Mouse (Mus musculus) layer of hippocampus, postnatal 14 days (tissue): Measurements from ENCODE around the gene Chic1. TPM values are rescaled to one million over a fixed set of nuclear protein-coding genes. Genes with fewer than 3 reads are reported as not detected.
A peak's percentile ranks its signal among the peaks of the same experiment; 100 is the strongest.

Experiments
- DNase-seq, 2 experiments: peaks; one replicate each; pipeline ENCODE4 v3.0.0; 2021 to 2022; ENCODE audit warnings: low spot score in 2 of 2, mixed read lengths in 1 of 2
- long read RNA-seq, 2 experiments: library from polyadenylated mRNA; stranded (forward); transcript quantifications; one replicate each; pipeline ENCODE4 v2.0.0; 2021
- total RNA-seq, 2 experiments: library from RNA; stranded (reverse); gene quantifications; 2 replicates each; pipeline ENCODE4 v1.2.3; 2021

Gene Chic1
- total RNA-seq = 10 to 100 TPM; 11.9 to 12.4 TPM
- long read RNA-seq, experiment 1, full-length matches to known transcripts = 1 of 1 reads
- long read RNA-seq, experiment 1, partial matches to known transcripts = 0 of 1 reads
- long read RNA-seq, experiment 1, other reads (novel, unspliced or antisense) = 0 of 1 reads
- long read RNA-seq, experiment 2, partial matches to known transcripts = 0 of 4 reads
- long read RNA-seq, experiment 2, other reads (novel, unspliced or antisense) = 4 of 4 reads

DNA sequence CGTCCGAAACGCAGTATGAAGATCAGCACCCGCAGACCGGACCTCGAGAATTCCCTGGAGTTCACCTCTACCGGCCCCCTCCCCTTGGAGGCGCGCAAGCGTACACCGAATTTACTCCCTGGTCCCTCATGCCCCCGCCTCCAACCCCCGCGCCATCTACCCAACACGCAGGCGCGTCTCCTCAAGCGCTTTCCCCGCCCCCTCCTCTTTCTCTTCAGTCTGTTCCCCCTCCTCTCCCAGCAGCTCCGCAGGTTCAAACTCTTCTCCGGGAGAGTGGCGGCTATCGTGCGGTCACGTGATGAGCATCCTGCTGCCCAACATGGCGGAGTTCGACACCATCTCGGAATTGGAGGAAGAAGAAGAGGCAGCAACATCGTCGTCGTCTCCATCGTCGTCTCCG is at the start of gene Chic1:
Gene Chic1 (plus strand): TSS at position 190 of the 400 bp plus-strand sequence.
- peak; percentile 73 to 89 for DNase-seq

DNA sequence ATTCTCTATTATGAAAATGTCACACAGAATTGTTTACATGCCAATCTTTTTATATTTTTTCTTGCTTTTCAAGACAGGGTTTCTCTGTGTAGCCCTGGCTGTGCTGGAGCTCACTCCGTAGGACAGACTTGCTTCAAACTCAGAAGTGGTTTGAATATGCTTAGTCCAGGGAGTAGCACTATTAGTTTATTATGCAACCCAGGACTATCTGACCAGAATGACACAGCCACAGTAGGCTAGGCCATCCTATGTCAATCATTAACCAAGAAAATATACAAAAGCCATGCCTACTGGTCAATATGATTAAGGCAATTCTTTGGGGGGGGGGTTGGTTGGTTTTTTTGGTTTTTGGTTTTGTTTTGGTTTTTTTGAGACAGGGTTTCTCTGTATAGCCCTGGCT is 48.0 kb upstream of the Chic1 start:
- no peak for DNase-seq

DNA sequence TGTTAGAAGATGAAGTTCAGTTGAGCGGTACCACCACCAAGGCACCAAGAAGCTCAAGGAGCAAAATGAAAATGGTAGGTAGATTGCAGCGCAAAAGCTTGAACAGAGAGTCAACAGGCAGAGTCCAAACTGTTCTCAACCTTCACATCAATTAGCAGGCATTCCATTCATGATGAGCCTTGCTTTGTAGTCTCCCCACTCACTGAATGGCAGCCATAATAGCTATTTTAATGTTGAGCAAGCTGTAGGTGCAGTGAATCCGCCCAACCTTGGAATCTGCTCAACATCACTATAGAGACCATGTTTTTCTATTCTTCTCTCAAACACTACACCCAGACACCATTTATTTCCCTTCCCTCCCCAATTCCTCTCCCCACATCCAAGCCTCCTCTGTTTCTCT is 44.6 kb upstream of the Chic1 start:
- no peak for DNase-seq

DNA sequence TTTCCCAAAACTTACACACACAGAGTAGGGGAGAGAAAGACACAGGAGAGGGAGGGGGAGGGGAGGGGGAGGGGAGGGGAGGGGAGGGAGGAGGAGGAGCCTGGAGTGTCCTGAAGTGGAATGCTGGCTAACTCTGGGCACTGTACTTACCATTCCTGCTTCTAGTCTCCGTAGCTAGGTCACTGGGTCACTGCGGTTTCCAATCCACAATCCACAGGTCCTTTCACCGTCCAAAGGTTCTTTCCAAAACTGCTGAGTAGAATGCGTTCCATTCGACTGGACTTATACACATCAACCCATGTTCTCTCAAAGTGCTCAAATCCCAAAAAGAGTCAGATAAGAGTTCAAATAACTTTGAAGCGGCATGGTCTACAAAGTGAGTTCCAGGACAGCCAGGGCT is 42.1 kb upstream of the Chic1 start:
- DNase-seq = no peak

DNA sequence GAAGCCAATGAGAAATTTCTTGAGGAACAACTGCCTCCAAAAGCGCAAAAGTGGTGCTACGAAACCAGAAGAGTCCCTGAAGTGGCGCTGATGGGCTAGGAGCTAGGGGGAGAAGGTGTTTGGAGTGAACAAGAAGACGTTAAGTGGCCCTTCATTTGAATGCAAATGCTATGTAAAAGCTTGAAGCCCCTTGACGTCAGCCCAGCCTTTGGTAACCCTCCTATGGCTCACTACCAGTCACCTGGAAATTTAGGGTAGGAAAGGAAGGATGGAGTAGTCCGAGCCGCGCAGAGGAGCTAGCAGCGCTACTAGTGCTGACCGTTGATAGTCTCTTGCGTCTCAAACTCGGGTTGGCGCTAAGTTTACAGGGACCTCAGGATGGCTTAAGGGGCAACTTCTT is 35.1 kb upstream of the Chic1 start, which contains the start of gene Cdx4:
Gene Cdx4 (plus strand): TSS at position 253 of the 400 bp plus-strand sequence.
- no peak for DNase-seq

DNA sequence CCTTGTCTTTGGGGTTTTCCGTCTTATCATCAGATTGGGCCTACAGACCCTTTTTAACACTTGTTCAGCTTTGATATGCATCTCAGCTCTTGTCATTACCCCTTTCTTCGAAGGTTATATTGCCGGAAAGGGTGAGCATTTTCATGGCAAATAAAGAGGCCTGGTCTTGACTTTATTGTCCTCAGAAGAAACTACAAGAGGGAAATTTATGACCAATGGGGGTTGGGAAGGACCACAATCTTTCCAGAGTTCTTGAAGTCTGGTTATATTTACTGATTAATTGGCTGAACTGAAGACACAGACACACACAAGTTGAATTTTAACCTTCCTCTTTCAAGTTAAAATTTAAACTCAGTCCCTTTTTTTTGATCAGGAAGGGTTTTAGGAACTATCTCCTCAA is 30.4 kb upstream of the Chic1 start:
- DNase-seq = no peak

DNA sequence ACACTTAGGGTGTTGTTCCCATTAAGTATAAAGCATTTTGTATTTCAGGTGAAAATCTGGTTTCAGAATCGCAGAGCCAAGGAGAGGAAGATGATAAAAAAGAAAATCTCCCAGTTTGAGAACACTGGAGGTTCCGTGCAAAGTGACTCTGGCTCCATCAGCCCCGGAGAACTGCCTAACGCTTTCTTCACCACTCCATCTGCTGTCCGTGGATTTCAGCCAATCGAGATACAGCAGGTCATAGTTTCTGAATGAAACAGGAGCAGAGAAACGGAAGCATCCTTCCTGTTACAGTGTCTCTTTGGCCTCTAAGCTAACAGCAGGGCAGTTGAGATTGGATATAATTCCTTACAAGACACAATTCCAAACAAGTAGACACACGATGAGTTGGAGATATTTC is 26.9 kb upstream of the Chic1 start:
- DNase-seq = no peak

DNA sequence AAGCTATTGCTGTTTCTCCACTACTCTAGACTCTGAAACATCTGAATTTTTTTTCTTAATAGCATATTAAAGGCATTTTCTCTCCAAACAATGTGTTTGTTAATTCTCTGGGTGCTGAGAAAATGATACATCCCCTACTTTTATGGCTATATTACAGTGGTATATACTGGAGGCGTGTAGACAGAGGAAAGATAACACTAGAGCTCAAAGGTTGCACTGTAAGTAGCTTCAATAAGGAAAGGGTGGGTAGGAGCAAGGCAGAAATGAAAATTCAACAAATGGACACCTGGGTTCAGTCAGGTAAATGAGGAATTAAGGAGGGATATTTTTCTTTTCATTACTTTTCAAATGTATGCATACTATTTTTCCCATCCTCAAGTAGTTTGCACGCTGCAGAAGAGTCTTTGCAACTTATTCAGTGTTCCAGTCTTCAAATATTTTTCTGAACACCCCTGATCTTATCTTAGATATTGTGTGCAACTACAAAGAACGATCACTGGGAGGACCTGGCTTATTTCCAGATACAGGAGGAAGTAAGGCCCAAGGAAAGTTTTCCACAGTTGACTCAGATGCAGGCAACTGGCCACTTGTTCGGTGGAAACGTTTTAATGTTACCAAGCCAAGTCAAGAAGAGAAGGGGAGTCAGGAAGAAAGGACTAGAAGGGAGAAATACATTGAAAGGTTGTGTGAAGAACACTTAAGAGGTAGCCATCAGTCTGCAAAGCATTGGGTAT is 25.0 kb upstream of the Chic1 start:
- DNase-seq = no peak

DNA sequence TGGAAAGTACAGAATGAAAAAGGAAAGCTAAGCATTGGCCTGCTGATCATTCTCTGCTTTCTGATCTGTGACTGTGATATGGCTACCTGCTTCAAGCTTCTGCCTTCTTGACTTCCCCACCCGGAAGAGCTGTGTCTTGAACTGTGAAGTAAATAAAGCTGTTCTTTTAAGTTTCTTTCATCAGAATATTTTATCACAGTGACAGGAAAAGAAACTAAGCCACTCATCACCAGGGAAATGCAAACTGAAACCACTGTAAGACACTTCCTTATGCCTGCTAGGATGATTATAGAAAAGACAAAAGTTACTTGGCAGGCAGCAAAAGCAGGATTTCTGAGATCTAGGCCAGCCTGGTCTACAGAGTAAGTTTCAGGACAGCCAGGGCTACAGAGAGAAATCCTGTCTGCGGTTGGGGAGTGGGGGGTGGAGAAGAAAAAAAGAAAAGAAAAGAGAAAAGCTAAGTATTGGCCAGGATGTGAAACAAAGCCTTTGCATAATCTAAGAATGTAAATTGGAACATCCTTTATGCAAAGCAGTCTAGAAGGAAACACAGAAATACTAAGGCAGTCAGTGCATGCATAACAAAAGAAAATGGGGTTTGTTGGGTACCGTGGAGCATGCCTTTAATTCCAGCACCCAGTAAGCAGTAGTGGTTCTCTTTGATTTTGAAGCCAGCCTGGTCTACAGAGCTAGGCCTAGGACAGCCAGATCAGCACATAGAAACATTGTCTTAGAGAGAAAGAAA is 14.7 kb upstream of the Chic1 start:
- DNase-seq = no peak

DNA sequence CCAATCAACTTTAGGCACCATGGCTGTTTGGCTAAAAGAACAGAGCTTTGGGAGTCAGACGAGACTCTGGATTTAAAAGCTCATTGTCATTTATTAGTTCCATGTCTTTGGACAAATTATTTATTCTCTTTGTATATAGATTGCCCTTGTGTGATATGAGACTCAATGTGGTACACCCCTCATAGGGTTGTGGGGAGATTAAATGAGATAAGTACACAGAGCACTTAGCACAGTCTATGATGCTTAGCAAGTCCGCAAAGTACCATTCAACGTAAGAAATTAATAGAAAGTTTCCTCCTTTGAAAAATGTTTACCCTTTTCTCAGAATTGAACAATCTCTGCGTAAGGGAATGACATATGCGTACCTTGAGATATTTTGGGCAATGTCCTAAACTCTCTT is 492 bp upstream of the Chic1 start:
- no peak for DNase-seq

DNA sequence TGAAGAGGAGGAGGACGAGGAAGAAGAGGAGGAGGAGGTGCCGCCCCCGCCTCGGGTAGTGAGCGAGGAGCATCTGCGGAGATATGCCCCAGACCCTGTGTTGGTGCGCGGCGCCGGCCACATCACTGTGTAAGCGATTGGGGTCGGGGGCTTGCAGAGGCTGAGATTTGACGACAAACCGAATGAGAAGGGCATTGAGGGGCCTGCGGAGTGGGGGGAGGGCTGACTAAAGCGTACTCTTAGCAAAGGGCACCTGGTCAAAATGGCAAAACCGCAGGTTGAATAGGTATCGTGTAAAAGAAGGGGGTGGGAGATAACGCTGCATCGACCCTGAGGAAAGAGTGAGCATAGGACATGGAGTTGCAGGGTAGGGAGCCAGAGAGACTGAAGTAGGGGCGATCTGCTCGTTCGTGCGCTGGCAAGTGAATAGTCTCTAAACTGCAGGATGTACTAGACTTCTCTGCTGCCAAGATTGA is 523 bp downstream of the Chic1 start:
- DNase-seq = no peak

DNA sequence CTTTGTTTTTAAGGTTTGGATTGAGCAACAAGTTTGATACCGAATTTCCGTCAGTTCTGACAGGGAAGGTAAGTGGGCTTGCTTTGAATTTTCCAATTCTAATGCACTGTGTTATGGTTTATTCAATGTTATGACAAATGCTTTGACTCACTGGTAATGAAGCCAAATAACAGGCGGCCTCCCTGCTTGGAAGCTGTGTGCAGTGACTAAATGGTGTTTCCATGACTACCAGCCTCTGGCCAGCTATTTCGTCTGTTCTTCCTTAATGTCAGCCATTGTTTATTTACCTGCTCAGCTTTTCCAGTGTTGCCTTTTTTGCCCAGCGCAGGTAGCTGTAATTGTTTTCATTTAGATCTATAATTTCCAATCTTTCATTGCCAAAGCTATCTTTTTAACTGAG is 9.9 kb downstream of the Chic1 start:
- peak in 1 of 2 experiments; percentile 18 for DNase-seq

DNA sequence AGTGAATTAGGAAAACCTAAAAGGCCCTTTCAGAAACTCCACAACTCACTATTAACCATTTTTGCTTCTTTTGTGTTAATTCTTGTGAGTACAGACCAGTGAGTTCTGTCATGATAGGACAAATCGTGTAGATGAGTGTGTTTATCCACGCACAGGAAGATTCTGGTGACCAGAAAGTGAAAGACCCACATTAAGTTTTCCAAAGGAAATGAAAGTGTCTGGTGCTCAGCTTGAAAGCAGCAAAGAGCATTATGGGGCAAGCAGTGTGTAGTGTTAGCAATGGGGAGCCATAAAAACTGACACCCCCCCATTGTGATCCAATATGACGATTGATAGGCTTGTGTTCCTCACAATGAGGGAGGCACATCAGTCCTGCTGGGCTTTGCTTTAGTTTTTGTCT is 12.4 kb downstream of the Chic1 start:
- DNase-seq = no peak

DNA sequence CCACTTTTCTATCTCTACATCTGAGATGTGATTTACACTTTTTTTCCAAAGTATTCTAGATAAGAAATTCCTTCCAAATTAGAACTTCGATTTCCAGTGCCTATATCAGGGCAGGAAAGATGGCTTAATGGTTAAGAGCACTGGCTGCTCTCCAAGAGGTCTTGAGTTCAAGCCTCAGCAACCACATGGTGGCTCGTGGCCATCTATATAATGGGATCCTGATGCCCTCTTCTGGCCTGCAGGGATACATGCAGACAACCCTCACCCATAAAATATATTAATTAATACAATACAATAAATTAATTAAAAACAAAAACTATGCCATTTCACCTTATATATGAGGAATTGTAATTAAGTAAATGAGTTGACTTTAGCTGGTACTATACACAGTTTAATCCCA is 14.9 kb downstream of the Chic1 start:
- no peak for DNase-seq

DNA sequence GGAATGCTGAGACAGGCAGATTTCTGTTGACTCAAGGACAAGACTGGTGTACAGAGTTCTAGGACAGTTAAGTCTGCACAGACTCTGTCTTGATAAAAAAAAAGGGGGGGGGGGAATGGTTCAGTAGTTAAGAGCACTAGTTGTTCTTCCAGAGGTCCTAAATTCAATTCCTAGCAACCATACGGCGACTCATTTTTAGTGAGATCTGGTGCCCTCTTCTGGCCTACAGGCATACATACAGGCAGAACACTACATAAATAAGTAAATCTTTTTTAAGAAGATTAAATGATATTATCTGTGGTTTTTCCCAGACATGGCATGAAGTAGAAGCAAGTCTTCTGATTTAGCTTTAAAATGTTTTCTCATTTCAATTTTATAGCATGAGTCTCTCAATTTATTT is 15.4 kb downstream of the Chic1 start:
- peak in 1 of 2 experiments; percentile 20 for DNase-seq

DNA sequence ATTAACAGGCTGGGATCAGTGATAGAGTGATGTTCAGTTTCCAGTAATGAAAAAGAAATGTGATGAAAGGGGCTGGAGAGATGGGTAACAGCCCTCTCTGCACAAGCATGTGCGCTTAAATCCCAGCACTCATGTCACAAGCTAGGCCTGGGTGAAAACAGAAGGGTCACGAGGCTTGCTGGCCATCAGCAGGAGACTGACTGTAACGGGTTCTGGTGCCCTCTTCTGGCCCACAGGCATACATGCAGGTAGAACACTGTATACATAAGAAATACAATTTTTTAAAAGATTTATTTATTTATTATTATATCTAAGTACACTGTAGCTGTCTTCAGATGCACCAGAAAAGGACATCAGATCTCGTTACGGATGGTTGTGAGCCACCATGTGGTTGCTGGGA is 18.0 kb downstream of the Chic1 start:
- no peak for DNase-seq

DNA sequence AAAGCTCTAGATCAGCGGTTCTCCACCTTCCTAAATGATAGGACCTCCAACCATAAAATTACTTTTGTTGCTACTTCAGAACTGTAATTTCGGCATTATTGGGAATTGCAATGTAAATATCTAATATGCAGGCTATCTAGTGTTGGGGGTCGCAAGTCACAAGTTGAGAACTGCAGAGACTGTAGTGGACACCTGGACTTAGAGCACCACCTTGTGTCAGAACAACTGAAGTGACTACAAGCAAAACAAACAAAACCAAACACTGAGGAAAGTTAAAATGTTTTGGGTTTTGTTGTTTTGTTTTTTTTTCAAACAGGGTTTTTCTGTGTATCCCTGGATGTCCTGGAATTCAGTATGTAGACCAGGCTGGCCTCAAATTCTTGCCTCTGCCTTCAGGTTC is 28.3 kb downstream of the Chic1 start:
- no peak for DNase-seq

DNA sequence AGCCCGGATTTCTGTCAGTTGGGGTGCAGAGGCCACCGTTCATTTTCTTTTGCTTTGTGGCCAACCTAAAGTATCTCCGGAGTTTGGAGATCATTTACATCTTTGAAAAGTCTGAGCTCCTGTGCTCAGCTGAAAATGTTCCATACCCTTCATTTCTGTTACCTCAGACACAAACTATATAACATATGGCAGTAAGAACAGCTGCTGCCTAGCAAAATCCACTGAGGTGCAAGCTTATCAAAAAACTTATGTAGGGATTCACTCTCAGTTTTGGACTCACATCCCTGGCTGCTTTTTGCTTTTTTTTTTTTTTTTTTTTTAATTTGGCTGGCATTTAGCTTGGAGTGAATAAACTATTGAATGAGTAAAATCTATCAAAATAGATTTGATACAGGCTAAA is 31.9 kb downstream of the Chic1 start:
- no peak for DNase-seq

DNA sequence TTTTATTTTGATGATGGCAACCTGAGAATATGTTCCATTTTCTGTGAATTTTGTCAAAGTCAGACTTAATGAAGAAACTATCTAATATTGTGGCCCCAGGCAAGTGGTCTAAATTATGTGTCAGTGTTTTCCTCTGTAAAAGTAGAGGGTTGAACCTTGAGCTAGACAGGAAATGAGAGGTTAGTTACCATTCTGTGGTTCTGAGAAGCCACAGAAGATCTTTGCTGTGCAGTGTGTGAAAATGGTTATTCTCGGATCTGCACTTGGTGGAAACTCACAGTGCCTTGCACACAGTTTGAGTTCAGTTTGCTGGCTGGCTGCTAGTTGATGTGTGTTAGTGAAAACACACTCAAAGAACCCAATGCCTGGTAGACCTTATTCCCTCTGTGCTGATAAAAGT is 37.6 kb downstream of the Chic1 start:
- DNase-seq = no peak

DNA sequence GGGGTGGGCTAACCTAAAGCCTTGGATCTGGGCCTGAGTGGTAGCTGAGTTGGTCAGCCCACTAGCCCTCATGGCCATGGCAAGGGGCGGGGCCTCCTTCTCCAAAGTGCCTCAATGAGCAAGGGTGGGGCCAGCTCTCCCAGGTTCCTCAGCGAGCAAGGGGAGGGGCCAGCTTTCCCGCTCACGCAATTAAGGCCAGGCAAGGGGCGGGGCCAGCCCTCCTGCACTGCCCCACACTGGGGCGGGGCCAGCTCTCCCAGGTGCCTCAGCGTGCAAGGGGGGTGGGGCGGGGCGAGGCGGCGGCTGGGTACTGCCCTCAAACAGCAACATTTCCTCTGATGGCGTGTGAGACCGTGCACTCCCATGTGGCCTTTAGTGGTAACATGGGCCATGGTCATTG is 48.7 kb downstream of the Chic1 start:
- no peak for DNase-seq

DNA sequence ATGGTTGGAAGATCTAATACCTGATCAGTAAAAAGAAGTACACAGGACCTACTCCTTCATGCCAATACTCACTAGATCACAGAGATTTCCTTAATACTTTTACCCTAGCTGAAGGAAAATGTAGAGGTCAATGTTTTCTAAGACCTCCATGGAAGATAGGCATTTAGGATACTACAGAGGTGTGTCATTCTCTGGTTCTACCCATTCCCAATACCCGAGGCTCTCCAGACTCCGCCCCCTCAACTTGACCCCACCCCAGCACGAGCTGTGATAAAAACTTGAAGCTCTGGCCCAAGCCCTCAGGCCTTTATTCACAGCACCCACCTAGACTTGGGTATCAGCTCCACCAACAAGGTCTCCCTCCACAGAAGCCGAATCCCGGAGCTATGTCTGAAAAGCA is 57.9 kb downstream of the Chic1 start, which contains the start of gene Tsx:
Gene Tsx (plus strand): TSS at position 301 of the 400 bp plus-strand sequence.
- DNase-seq = no peak

DNA sequence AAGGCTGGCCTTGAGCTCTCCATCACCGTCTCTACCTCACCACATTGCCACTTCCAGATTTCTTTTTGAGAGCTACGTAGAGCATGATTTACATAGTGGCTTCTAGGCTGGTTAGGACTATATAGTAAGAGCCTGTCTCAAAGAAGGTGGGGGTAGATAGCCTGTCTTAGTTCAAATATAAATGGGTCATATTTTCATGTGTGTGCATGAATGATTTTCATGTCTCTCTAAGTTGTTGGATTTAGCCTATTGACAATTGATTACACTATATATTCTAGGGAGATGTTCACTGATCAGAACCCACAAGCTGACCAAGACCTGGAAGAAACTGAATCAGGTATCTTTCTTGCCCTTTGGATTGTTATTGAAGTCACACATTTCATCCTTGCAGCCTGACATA is 65.4 kb downstream of the Chic1 start, which contains the start of gene Gm26992:
Gene Gm26992 (plus strand): TSS at position 301 of the 400 bp plus-strand sequence.
- DNase-seq = no peak
